ENCODE assay signal across 20 mouse cellular contexts in the genomic region with DNA sequence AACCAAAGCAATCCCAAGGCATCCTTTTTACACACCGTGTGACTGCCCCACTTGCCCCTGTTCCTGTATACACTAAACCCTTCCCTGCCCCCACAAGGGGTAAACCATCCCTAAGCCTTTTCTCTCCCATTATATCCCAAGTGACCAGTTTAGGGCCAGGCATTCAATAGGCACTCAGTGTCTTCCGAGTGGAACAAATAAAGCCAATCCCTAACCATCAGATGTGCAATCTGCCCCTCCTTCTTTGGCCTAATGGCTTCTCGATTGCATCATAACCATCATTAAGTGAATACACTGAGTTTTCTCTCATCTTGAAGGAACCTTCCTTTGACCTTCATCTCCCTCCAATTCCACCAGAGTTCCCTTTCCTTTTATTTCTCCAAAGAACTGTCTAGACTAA.
"Had no signal": no experiment of that assay in that cellular context is flagged by ENCODE, and none has a peak within 500 bp of the region (broad histone marks: within the 10 kb centered on the region; RNA-seq: fewer than 3 reads in every experiment).

No protein-coding gene starts in this region.

- DNase-seq: liver, postnatal 0 days; lung, adult 2 months; lung, postnatal 14 days; lung, postnatal 36 days; right cerebral cortex, adult 18-20 months; right cerebral cortex, postnatal 25 days; right cerebral cortex, postnatal 4 days; spleen, adult 18-20 months; thymus, adult 18-20 months; thymus, postnatal 14 days; thymus, postnatal 4 days had no signal

- H3K4me1 ChIP-seq: lung, embryonic 15.5 days; megakaryocyte, embryonic 14.5 days had no signal

- H3K4me3 ChIP-seq: lung, embryonic 15.5 days; megakaryocyte, embryonic 14.5 days; midbrain, embryonic 13.5 days; midbrain, embryonic 15.5 days; neural tube, embryonic 13.5 days; neural tube, embryonic 15.5 days had no signal

- H3K9me3 ChIP-seq: lung, embryonic 15.5 days; megakaryocyte, embryonic 14.5 days; midbrain, embryonic 13.5 days; midbrain, embryonic 15.5 days; neural tube, embryonic 13.5 days; neural tube, embryonic 15.5 days had no signal

- H3K27me3 ChIP-seq: lung, embryonic 15.5 days; megakaryocyte, embryonic 14.5 days; midbrain, embryonic 13.5 days; midbrain, embryonic 15.5 days; neural tube, embryonic 13.5 days; neural tube, embryonic 15.5 days had no signal

- H3K36me3 ChIP-seq: lung, embryonic 15.5 days; midbrain, embryonic 15.5 days had no signal

- ATAC-seq: liver, postnatal 0 days; lung, postnatal 0 days; midbrain, embryonic 13.5 days; midbrain, embryonic 15.5 days had no signal

- H3K9ac ChIP-seq: liver, postnatal 0 days; lung, embryonic 15.5 days; midbrain, embryonic 13.5 days; midbrain, embryonic 15.5 days; neural tube, embryonic 13.5 days; neural tube, embryonic 15.5 days had no signal

- H3K27ac ChIP-seq: lung, embryonic 15.5 days; macrophage; midbrain, embryonic 13.5 days; midbrain, embryonic 15.5 days; neural tube, embryonic 13.5 days; neural tube, embryonic 15.5 days had no signal

- H3K4me2 ChIP-seq: lung, embryonic 15.5 days; midbrain, embryonic 11.5 days; midbrain, embryonic 13.5 days; midbrain, embryonic 15.5 days; neural tube, embryonic 13.5 days; neural tube, embryonic 15.5 days had no signal
